Mouse (Mus musculus): Measurements from ENCODE around the gene Lrrc4c. TPM values are rescaled to one million over a fixed set of nuclear protein-coding genes. Genes with fewer than 3 reads are reported as not detected.

Gene Lrrc4c
- polyA plus RNA-seq, 1 experiment: not detected

GRCm38 (mm10) chr2:97530622-97531021 lies 1212.7 kb downstream of the Lrrc4c start:
- no peaks in the 10 kb centered on the region for H3K4me1 ChIP-seq (ENCODE audit: control insufficient read depth, insufficient read depth, low read length)
- H3K27ac ChIP-seq (ENCODE audit: insufficient read depth, low read depth, low read length): no peak overlapping the region
- TF ChIP-seq POLR2A (IDR thresholded peaks at IDR 0.05; ENCODE audit: borderline replicate concordance, low read depth, low read length) (no peak), CTCF (IDR thresholded peaks at IDR 0.05; ENCODE audit: low read depth, low read length) (no peak)
- no peak overlapping the region for H3K4me3 ChIP-seq (ENCODE audit: insufficient read depth, low read length)

- H3K27ac ChIP-seq (ENCODE audit: insufficient read depth, low read depth, low read length): no peak overlapping the region
- TF ChIP-seq POLR2A (IDR thresholded peaks at IDR 0.05; ENCODE audit: borderline replicate concordance, low read depth, low read length) (no peak), CTCF (IDR thresholded peaks at IDR 0.05; ENCODE audit: low read depth, low read length) (no peak)
- no peak overlapping the region for H3K4me3 ChIP-seq (ENCODE audit: insufficient read depth, low read length)
- no peaks in the 10 kb centered on the region for H3K4me1 ChIP-seq (ENCODE audit: control insufficient read depth, insufficient read depth, low read length)
These were observed 1226.0 kb downstream of the Lrrc4c start for GRCm38 (mm10) chr2:97543691-97544672.

GRCm38 (mm10) chr2:97544673-97545071 lies 1226.7 kb downstream of the Lrrc4c start:
- TF ChIP-seq POLR2A (IDR thresholded peaks at IDR 0.05; ENCODE audit: borderline replicate concordance, low read depth, low read length): no peak
- TF ChIP-seq CTCF (IDR thresholded peaks at IDR 0.05; ENCODE audit: low read depth, low read length): no peak
- H3K4me3 ChIP-seq (ENCODE audit: insufficient read depth, low read length): no peak overlapping the region
- H3K27ac ChIP-seq (ENCODE audit: insufficient read depth, low read depth, low read length): no peak overlapping the region
- no peaks in the 10 kb centered on the region for H3K4me1 ChIP-seq (ENCODE audit: control insufficient read depth, insufficient read depth, low read length)

GRCm38 (mm10) chr2:97545946-97546345 lies 1228.0 kb downstream of the Lrrc4c start:
- no peak overlapping the region for H3K4me3 ChIP-seq (ENCODE audit: insufficient read depth, low read length)
- H3K27ac ChIP-seq (ENCODE audit: insufficient read depth, low read depth, low read length): no peak overlapping the region
- H3K4me1 ChIP-seq (ENCODE audit: control insufficient read depth, insufficient read depth, low read length): no peaks in the 10 kb centered on the region
- TF ChIP-seq CTCF (IDR thresholded peaks at IDR 0.05; ENCODE audit: low read depth, low read length) (no peak), POLR2A (IDR thresholded peaks at IDR 0.05; ENCODE audit: borderline replicate concordance, low read depth, low read length) (no peak)

- Histone ChIP-seq H3K27ac (ENCODE audit: insufficient read depth, low read depth, low read length) (no peak overlapping the region), H3K4me3 (ENCODE audit: insufficient read depth, low read length) (no peak overlapping the region), H3K4me1 (ENCODE audit: control insufficient read depth, insufficient read depth, low read length) (no peaks in the 10 kb centered on the region)
- TF ChIP-seq CTCF (IDR thresholded peaks at IDR 0.05; ENCODE audit: low read depth, low read length): no peak
These were observed 1246.5 kb downstream of the Lrrc4c start for GRCm38 (mm10) chr2:97564509-97564908.

GRCm38 (mm10) chr2:97568954-97569353 lies 1251.0 kb downstream of the Lrrc4c start:
- TF ChIP-seq CTCF (IDR thresholded peaks at IDR 0.05; ENCODE audit: low read depth, low read length) (no peak), POLR2A (IDR thresholded peaks at IDR 0.05; ENCODE audit: borderline replicate concordance, low read depth, low read length) (no peak)
- Histone ChIP-seq H3K4me3 (ENCODE audit: insufficient read depth, low read length) (no peak overlapping the region), H3K27ac (ENCODE audit: insufficient read depth, low read depth, low read length) (no peak overlapping the region), H3K4me1 (ENCODE audit: control insufficient read depth, insufficient read depth, low read length) (no peaks in the 10 kb centered on the region)

- Histone ChIP-seq H3K27ac (ENCODE audit: insufficient read depth, low read depth, low read length) (no peak overlapping the region), H3K4me3 (ENCODE audit: insufficient read depth, low read length) (no peak overlapping the region), H3K4me1 (ENCODE audit: control insufficient read depth, insufficient read depth, low read length) (no peaks in the 10 kb centered on the region)
- TF ChIP-seq CTCF (IDR thresholded peaks at IDR 0.05; ENCODE audit: low read depth, low read length) (no peak), POLR2A (IDR thresholded peaks at IDR 0.05; ENCODE audit: borderline replicate concordance, low read depth, low read length) (no peak)
These were observed 1257.0 kb downstream of the Lrrc4c start for GRCm38 (mm10) chr2:97574921-97575320.

- Histone ChIP-seq H3K4me3 (ENCODE audit: insufficient read depth, low read length) (no peak overlapping the region), H3K27ac (ENCODE audit: insufficient read depth, low read depth, low read length) (no peak overlapping the region), H3K4me1 (ENCODE audit: control insufficient read depth, insufficient read depth, low read length) (no peaks in the 10 kb centered on the region)
- TF ChIP-seq POLR2A (IDR thresholded peaks at IDR 0.05; ENCODE audit: borderline replicate concordance, low read depth, low read length) (no peak), CTCF (IDR thresholded peaks at IDR 0.05; ENCODE audit: low read depth, low read length) (no peak)
These were observed 1263.2 kb downstream of the Lrrc4c start for GRCm38 (mm10) chr2:97581132-97581531.

GRCm38 (mm10) chr2:97586322-97586721 lies 1268.4 kb downstream of the Lrrc4c start:
- Histone ChIP-seq H3K27ac (ENCODE audit: insufficient read depth, low read depth, low read length) (no peak overlapping the region), H3K4me3 (ENCODE audit: insufficient read depth, low read length) (no peak overlapping the region), H3K4me1 (ENCODE audit: control insufficient read depth, insufficient read depth, low read length) (no peaks in the 10 kb centered on the region)
- TF ChIP-seq CTCF (IDR thresholded peaks at IDR 0.05; ENCODE audit: low read depth, low read length): no peak
- TF ChIP-seq POLR2A (IDR thresholded peaks at IDR 0.05; ENCODE audit: borderline replicate concordance, low read depth, low read length): no peak

GRCm38 (mm10) chr2:97590563-97590962 lies 1272.6 kb downstream of the Lrrc4c start:
- Histone ChIP-seq H3K4me1 (ENCODE audit: control insufficient read depth, insufficient read depth, low read length) (no peaks in the 10 kb centered on the region), H3K27ac (ENCODE audit: insufficient read depth, low read depth, low read length) (no peak overlapping the region), H3K4me3 (ENCODE audit: insufficient read depth, low read length) (no peak overlapping the region)
- no peak for TF ChIP-seq CTCF (IDR thresholded peaks at IDR 0.05; ENCODE audit: low read depth, low read length)
- TF ChIP-seq POLR2A (IDR thresholded peaks at IDR 0.05; ENCODE audit: borderline replicate concordance, low read depth, low read length): no peak

Data from bone marrow macrophage, adult 2 months (primary cell).